Mouse (Mus musculus) left cerebral cortex, adult 11 months (tissue): ENCODE data around the gene Nek6.

ENCODE experiments used
- DNase-seq: peaks from one replicate; pipeline ENCODE4 v3.0.0; 2022; ENCODE audit warnings: low spot score

The Nek6 gene

DNA sequence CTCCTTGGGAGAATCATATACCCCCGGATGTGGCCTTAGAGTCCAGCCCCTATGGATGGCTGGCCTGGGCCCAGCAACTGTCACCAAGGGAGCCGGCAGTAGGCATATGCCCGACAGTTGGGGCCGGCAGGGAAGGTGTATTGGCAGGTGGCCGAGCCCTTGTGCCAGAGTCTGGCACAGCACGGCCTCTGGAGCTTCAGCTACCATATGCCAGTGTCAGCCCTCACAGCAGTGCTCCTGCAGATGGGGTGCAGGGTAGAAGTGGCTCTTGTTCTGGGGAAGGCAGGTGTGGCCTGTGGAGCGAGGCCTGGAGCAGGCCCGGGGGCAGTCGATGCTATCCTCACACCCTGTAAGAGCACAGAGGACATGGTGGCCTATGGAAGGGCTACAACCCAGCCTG, 28.2 kb downstream of the Nek6 start:
- no peak for DNase-seq

- no peak for DNase-seq
These were observed 29.2 kb downstream of the Nek6 start for GRCm38 (mm10) chr2:38540666-38541065.

- no peak for DNase-seq
These were observed 29.7 kb downstream of the Nek6 start for GRCm38 (mm10) chr2:38541101-38541500.

DNA sequence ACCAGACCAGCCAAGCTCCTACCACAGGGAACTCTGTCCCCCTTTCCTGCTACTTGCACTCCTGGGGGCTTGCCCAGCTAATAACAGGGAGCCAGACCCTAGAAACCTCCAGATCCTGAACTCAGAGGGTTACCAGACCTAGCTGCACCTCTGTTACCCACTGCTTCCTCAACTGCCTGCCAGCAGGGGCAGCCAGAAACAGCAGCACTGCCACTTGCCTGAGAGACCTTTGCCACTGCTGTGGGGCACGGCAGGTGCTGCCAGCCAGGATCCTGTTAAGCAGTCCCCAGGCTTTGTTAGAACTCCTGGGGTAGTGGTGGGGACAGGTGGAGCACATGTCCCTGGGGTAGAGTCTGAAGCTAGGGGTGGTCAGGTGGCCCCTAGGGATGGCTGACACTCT, 30.1 kb downstream of the Nek6 start:
- DNase-seq: no peak

DNA sequence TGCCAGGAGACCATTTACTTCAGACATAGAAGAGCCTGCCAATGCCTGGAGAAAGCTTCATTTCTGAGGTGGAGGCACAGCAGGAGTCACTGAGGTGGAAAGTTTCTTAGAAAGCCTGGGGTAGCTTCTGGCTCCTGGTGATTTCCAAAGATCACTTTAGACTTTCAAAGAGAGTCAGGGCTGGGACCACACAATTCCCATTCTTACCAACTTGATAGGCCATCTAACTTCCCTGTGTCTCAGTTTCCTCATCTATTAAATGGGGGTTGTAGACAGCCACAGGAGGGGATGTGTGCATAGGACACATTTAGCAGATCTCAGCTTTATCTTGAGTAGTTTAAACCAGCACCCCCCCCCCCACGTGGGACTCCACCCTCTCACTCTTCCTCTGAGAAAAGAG, 30.9 kb downstream of the Nek6 start:
- DNase-seq: no peak

GRCm38 (mm10) chr2:38543158-38543557, 31.7 kb downstream of the Nek6 start:
- DNase-seq: no peak

DNA sequence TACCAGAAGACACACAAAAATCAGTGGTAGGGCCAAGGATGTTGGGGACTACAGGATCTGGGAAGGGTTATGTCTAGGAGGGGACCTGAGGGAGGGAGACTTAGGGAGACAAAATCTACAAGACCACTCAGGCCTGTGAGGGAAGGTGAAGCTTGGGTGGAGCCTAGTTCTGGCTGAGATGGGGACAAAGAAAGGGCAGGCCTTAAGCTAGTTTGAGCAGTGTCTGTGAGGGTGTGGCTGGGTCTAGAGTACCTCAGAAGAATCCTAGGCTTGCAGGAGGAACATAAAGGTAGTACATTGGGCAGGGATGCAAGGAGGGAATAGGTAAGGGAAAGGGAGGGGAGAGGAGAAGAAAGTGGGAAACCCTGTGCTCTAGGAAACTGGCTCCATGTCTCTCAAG, 32.9 kb downstream of the Nek6 start:
- no peak for DNase-seq

DNA sequence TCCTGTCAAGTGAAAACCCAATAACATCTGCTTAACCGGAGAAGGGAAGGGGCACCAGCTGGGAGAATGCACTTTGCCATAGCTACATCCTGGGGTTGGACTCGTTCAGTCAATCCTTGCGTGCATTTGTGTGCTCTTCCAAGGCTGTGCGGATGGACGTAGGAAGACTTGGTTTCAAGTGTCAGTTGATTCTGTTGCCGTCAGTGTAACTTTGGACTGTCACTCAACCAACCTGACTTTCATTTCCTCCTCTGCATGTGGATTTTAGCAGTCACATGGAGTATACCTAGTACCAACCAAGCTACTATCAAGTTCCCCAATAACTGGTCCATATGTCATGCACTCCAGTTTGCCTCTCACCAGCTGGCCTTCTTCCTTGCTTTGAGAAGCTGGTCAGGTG, 33.5 kb downstream of the Nek6 start:
- no peak for DNase-seq

DNA sequence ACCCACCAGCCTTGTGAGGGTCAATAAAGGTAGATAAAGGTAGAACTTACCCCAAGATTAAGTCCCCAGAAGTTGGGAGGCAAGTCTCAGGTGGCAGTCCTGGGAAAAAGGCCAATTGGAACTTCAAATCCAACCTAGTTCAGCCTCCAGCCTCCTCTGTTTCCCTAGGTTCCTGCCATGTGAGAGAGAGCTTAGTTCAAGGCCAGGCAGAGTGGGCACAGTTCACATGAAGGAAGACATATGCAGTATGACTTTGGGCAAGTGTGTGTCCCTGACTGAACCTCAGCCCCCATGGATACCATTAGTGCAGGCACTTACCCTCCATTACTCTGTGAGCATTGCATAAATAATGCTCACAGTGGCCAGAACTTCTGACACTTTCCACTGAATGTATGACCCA, 34.3 kb downstream of the Nek6 start:
- no peak for DNase-seq

DNA sequence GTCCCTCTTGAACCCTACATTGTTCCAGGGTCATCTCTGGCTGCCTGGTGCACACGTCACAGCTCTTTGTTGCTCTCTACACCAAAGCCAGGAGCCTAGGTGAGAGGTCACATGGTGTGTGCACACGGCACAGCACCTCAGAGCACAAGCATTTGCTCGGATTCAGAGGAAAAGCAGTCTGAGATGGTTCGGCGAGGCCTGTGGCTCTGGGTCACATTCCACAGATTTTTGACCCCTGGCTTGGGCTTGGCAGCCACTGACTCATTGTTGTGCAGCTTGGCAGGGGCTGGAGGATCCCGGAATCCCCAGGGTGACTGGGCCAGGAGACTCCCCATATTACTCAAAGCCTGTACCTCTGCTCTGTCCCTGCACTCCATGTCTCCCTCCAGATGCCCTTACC, 34.8 kb downstream of the Nek6 start:
- DNase-seq: no peak

DNA sequence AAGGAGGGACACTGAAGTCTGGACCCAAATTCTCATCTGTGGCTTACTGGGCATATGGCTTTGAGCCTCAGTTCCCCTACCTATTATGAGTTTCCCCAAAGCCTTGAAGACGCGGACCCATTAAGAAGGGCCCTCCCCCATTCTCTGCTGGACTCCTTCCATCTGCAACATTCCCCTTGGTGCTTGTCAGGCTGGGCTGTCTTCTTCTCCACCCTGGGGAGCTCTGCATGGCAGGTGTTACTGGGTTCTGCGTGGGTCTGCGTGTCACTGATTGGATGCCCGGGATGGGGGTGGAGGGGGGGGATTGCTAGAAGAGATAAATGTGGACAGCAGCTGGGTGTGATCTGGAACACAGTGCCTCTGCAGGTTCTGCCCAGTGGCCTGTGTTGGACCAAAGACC, 35.3 kb downstream of the Nek6 start:
- no peak for DNase-seq

DNA sequence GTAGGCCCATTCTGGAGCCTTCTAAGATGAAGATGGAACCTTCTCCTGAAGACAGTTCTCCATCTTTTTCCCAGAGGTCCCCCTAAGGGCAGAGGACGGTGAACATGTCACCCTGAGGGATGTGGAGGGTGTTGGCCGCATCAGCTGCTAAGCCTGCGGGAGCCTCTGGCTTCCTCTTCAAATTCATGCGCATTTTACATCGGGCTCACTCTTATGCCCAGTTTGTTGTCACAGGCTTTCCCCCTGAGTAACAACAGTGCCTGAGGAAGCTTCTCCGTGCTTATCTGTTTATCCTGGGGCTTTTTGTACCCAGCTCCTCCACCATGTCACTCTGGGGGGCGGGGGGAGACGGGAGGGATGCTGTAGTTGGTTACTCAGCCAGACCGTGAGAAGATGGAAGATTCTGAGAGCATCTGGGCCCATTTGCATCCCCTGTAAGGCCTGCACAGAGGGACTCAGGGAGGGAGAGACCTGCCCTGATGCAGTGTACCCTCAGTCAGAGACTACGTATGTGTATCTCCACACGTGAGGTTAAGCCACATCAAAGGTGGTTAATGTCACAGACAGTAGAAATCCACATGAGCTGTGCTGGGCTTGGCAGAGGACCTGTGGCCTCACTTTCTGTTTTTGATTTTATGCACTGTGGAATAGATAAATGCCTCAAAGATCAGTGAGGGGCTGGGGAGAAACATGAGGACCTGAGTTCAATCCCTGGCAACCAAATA, 36.5 kb downstream of the Nek6 start:
- DNase-seq: no peak

DNA sequence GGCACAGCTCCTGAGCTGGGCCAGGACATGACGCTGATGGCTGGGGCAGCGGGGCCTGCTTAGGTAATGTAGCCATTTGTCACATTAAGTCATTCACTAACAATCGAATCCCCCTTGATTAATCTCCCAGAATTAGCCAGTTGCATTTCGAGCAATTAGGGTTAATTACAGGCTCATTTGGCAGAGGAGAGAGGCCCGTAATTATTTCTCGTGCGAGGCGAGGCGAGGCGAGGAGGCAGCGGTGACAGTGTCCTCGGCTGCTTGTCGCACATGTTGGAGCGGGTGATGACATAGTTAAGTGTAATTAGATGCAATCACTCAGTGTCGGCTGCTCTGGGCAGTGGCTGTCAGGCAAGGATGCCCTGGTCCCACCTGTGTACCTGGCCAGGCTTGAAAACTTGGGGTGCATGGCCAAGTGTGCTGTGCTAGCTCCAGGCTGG, 40.6 kb downstream of the Nek6 start:
- no peak for DNase-seq

DNA sequence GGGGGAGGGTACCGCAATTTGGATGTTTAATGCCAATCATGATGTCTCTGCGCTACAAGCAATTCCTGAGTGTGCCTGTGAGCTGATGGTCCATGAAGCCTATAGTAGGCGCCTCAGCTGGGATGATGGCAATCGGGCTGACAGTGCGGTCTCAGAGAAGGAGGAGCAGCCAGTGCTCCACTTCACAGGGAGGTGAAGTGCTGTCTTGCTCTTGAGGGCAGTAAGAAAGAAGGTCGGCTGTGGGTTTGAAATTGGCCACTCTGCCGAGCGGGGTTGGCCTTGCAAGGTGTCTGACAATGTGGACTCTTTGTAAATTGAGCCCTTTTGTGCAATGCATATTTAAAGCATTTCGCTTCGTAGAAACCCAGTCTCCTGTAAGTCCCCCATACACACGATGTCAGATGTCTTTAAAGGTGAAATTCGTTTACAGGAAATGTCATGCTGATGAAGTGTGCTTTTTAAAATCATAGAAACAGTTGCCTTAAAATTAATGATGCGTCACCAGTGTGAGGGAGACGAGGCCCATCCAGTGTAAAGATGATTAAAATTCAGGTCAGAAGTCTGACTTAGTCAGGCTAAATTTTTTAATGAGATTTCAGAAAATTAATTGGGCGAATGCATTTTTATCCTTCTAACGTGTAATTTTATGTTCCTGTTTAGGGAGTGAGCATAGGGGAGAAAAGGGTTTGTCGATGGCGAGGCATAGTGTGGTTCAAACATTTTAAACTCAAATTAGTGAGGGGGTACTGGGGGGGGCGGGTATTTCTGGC, 43.0 kb downstream of the Nek6 start:
- DNase-seq: no peak

GRCm38 (mm10) chr2:38555659-38556058, 44.2 kb downstream of the Nek6 start:
- DNase-seq: no peak

DNA sequence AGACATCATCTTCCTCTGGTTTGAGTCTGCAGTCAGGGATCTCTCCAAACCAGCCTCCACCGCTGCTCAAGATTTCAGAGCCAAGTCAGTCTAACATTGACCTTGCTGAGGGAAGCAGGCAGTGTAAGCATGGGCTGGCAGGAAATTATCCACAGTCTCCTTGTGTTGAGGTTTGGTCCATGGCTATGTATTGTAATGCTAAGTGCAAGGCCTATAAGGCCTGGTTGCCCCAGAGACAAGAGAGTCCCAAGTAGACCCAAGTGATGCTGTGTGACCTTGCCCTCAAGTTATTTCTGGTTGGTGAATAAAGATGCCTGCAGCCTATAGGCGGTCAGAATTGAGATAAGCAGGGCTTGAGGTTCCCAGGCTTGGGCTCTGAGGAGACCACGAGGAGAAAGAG, 45.3 kb downstream of the Nek6 start:
- no peak for DNase-seq

- DNase-seq: no peak
These were observed 49.1 kb downstream of the Nek6 start for GRCm38 (mm10) chr2:38560296-38561227.

DNA sequence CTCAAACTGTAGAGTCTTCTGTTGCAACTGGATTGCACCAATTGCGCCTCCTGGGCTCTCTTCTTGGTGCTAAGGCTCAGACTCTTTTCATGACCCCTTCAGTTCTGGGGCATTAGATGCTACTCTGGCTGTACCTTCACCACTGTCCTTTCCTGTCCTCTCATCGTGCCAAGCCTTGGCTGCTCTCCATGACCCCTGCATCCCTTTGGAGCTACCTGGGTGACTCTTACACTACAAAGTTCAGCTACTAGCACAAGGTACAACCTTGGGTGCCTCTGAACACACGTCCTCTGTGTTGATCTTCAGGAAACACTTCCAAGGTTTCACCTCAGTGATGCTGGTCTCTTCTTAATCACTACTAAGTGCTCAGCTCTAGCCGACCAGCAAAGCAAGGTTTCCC, 51.2 kb downstream of the Nek6 start:
- DNase-seq: no peak

DNA sequence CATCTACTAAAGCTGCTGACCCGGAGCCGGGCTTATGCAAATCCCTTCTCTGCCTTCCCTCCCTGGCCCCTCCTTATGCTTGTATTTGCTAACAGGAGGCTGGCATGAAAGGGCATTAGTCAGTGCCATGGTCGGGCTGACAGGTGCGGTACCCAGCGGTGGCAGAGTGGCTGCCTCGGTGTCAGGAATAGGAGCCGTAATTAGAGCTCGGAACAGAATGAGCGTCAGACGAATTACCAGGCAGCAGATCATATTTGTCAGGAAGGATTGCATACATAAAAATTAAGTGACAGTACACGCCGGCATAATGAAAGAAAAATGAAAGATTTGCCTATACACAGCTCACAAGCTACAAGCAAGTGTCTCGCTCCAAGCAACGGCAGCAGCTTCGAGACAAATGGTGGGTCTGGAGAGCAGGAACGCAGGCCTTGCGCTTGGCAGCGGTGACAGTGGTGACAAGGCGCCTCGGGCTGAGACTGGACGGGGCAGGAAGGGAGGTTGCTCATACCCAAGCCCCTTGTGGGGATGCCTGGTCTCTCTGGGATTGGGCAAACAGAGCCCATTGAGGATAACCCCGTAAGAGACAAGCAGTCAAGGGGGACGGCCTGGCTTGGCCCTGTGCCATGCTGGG, 60.6 kb downstream of the Nek6 start:
- no peak for DNase-seq

DNA sequence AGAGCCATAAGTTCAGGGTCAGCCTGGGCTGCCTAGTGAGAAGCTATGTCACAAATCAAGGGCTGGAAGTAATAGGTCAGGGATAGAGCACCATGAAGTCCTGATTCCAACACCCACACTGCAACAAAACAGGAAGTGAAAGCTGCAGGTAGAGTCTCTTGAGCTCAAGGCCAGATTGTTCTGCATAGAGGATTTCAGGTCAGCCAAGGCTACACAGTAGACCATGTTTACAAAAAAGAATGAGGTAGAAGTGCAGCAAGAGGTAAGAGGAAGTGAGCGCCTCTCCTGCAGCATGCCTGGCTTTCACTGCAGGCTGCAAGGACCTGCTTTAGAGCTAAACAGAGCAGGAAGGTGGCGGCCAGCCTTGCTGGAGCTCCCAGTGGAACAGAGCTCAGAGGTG, 63.3 kb downstream of the Nek6 start:
- no peak for DNase-seq

GRCm38 (mm10) chr2:38578602-38579521, 67.4 kb downstream of the Nek6 start:
- DNase-seq: no peak
